24 mouse cellular contexts compared by ENCODE assay signal in genomic region chr19:6904846-6905245, GRCm38 (mm10). TPM values are rescaled to one million over a fixed set of nuclear protein-coding genes. Genes with fewer than 3 reads are reported as not detected.
DNase-seq lines count a peak whose midpoint lies in the region; ATAC-seq lines count a peak whose summit lies in the region.
"Had no signal": no experiment of that assay in that cellular context is flagged by ENCODE, and none has a peak within 500 bp of the region (broad histone marks: within the 10 kb centered on the region; RNA-seq: fewer than 3 reads in every experiment).

No protein-coding gene starts in this region.

- H3K4me1 ChIP-seq in heart, embryonic 11.5 days (ENCODE audit: control insufficient read depth, insufficient read depth, low read length) = peaks cover 9% of the 10 kb centered on the region
- peaks cover 23% of the 10 kb centered on the region for H3K4me1 ChIP-seq in kidney, embryonic 15.5 days

- DNase-seq in heart, adult 11 months = peak; percentile 87
- DNase-seq in kidney, adult 18-20 months = peak; percentile 77
- DNase-seq in kidney, adult 8-10 months = peak; percentile 90 to 92
- DNase-seq in kidney, postnatal 14 days = peak; percentile 85
- DNase-seq in layer of hippocampus, adult 11-12 months (ENCODE audit: low spot score) = no peak
- DNase-seq: adrenal gland, postnatal 14 days; B cell, adult 2 months; cerebellum, adult 11-12 months; cerebellum, adult 9-10 months; cerebellum, postnatal 25 days; gastrocnemius, postnatal 36 days; heart, adult 18-20 months; heart, postnatal 36 days had no signal

- WGBS in heart, embryonic 11.5 days (ENCODE audit: insufficient replicate concordance) = 78% methylated on average over 2 of the region's 2 CpGs
- 70% methylated on average over 2 of the region's 2 CpGs for WGBS in kidney, embryonic 15.5 days

- H3K27ac ChIP-seq in heart, embryonic 11.5 days (ENCODE audit: low read depth, low read length) = no peak overlapping the region
- no peak overlapping the region for H3K27ac ChIP-seq in kidney, embryonic 15.5 days
- H3K27ac ChIP-seq: embryonic facial prominence, embryonic 12.5 days; forebrain, embryonic 15.5 days had no signal

- ATAC-seq in heart, embryonic 11.5 days (replicated peaks; ENCODE audit: insufficient number of reproducible peaks, low FRiP score, low TSS enrichment) = no peak
- no peak for ATAC-seq in kidney, embryonic 15.5 days (replicated peaks; ENCODE audit: low FRiP score)
- no peak for ATAC-seq in megakaryocyte progenitor cell, adult 5-6 weeks (replicated peaks; ENCODE audit: poor library complexity)
- ATAC-seq: CD4-positive, CD25-positive, alpha-beta regulatory T cell, adult 4 months; forebrain, embryonic 15.5 days had no signal

- H3K9ac ChIP-seq in heart, embryonic 11.5 days (ENCODE audit: low read depth, low read length) = no peak overlapping the region
- H3K9ac ChIP-seq in kidney, embryonic 15.5 days = no peak overlapping the region
- H3K9ac ChIP-seq: embryonic facial prominence, embryonic 12.5 days; forebrain, embryonic 15.5 days; heart, embryonic 12.5 days had no signal

- H3K9me3 ChIP-seq in heart, embryonic 11.5 days (replicated peaks; ENCODE audit: control insufficient read depth, low read length) = no peaks in the 10 kb centered on the region; the same call in 1 of the 2 replicates
- peaks cover 7% of the 10 kb centered on the region; the same call in 1 of the 2 replicates for H3K9me3 ChIP-seq in kidney, embryonic 15.5 days (replicated peaks)
- H3K9me3 ChIP-seq: embryonic facial prominence, embryonic 12.5 days; forebrain, embryonic 15.5 days had no signal

- no peaks in the 10 kb centered on the region for H3K27me3 ChIP-seq in heart, embryonic 11.5 days (ENCODE audit: control insufficient read depth, insufficient read depth, low read length)
- H3K27me3 ChIP-seq in kidney, embryonic 15.5 days = no peaks in the 10 kb centered on the region
- H3K27me3 ChIP-seq: embryonic facial prominence, embryonic 12.5 days; forebrain, embryonic 15.5 days; heart, embryonic 12.5 days had no signal

- H3K36me3 ChIP-seq in heart, embryonic 11.5 days (ENCODE audit: control insufficient read depth, insufficient read depth, low read length) = peaks cover 10% of the 10 kb centered on the region
- H3K36me3 ChIP-seq in kidney, embryonic 15.5 days = peaks cover 34% of the 10 kb centered on the region

- H3K4me2 ChIP-seq in heart, embryonic 11.5 days = no peak overlapping the region
- H3K4me2 ChIP-seq in kidney, embryonic 15.5 days = no peak overlapping the region
- H3K4me2 ChIP-seq: embryonic facial prominence, embryonic 12.5 days; forebrain, embryonic 15.5 days; heart, embryonic 12.5 days had no signal

- H3K4me3 ChIP-seq in heart, embryonic 11.5 days (ENCODE audit: low read depth, low read length) = no peak overlapping the region
- no peak overlapping the region for H3K4me3 ChIP-seq in kidney, embryonic 15.5 days (replicated peaks)
- H3K4me3 ChIP-seq: embryonic facial prominence, embryonic 12.5 days; forebrain, embryonic 15.5 days; heart, embryonic 12.5 days had no signal

RNA-seq across cellular contexts. Expression of gene Trmt112, which starts 4.7 kb away (rescaled TPM):
- polyA plus RNA-seq in heart, embryonic 11.5 days (2014; fragmentation: Nextera tagmentation; extraction: Ambion mirVana) = 91.5 and 97.8 TPM in 2 replicates
- 148 and 167 TPM in 2 replicates for polyA plus RNA-seq in kidney, embryonic 15.5 days (2015; fragmentation: Nextera tagmentation; extraction: Ambion mirVana)
- 149 and 168 TPM in 2 replicates for total RNA-seq in megakaryocyte progenitor cell, adult 5-6 weeks (2015)
- total RNA-seq in megakaryocyte progenitor cell, adult 5-6 weeks (2017) = 229 and 256 TPM in 2 replicates

RNA-seq across cellular contexts. Expression of gene Prdx5, which starts 5.1 kb away (rescaled TPM):
- polyA plus RNA-seq in heart, embryonic 11.5 days (2014; fragmentation: Nextera tagmentation; extraction: Ambion mirVana) = 143 and 150 TPM in 2 replicates
- 268 and 275 TPM in 2 replicates for polyA plus RNA-seq in kidney, embryonic 15.5 days (2015; fragmentation: Nextera tagmentation; extraction: Ambion mirVana)
- total RNA-seq in megakaryocyte progenitor cell, adult 5-6 weeks (2015) = 310 and 346 TPM in 2 replicates
- 546 and 620 TPM in 2 replicates for total RNA-seq in megakaryocyte progenitor cell, adult 5-6 weeks (2017)

RNA-seq across cellular contexts. Expression of gene Esrra, which starts 16.8 kb away (rescaled TPM):
- 9.0 and 10.5 TPM in 2 replicates for polyA plus RNA-seq in heart, embryonic 11.5 days (2014; fragmentation: Nextera tagmentation; extraction: Ambion mirVana)
- 14.8 and 15.3 TPM in 2 replicates for polyA plus RNA-seq in kidney, embryonic 15.5 days (2015; fragmentation: Nextera tagmentation; extraction: Ambion mirVana)
- 8.5 and 10.2 TPM in 2 replicates for total RNA-seq in megakaryocyte progenitor cell, adult 5-6 weeks (2015)
- total RNA-seq in megakaryocyte progenitor cell, adult 5-6 weeks (2017) = 23.9 and 27.5 TPM in 2 replicates

RNA-seq across cellular contexts. Expression of gene Catsperz, which starts 20.3 kb away (rescaled TPM):
- polyA plus RNA-seq in heart, embryonic 11.5 days (2014; fragmentation: Nextera tagmentation; extraction: Ambion mirVana) = 1.9 and 3.9 TPM in 2 replicates
- 2.0 and 3.1 TPM in 2 replicates for polyA plus RNA-seq in kidney, embryonic 15.5 days (2015; fragmentation: Nextera tagmentation; extraction: Ambion mirVana)
- 1.3 and 2.1 TPM in 2 replicates for total RNA-seq in megakaryocyte progenitor cell, adult 5-6 weeks (2015)
- 0.67 and 0.98 TPM in 2 replicates for total RNA-seq in megakaryocyte progenitor cell, adult 5-6 weeks (2017)
- total RNA-seq: adrenal gland, postnatal 14 days; gastrocnemius, adult 8-10 months; gastrocnemius, postnatal 36 days; heart, adult 18-20 months; heart, postnatal 36 days had no signal
- polyA plus RNA-seq: CD4-positive, CD25-positive, alpha-beta regulatory T cell, adult 4 months; forebrain, embryonic 11.5 days; G1E; hindbrain, embryonic 11.5 days had no signal

RNA-seq across cellular contexts. Expression of gene Kcnk4, which starts 29.5 kb away (rescaled TPM):
- 0.17 and 0.46 TPM in 2 replicates for polyA plus RNA-seq in heart, embryonic 11.5 days (2014; fragmentation: Nextera tagmentation; extraction: Ambion mirVana)
- 0.14 and 0.45 TPM in 2 replicates for polyA plus RNA-seq in kidney, embryonic 15.5 days (2015; fragmentation: Nextera tagmentation; extraction: Ambion mirVana)
- total RNA-seq in megakaryocyte progenitor cell, adult 5-6 weeks (2015) = not detected in 2 replicates
- total RNA-seq in megakaryocyte progenitor cell, adult 5-6 weeks (2017) = not detected in 2 replicates
- total RNA-seq: G1E; gastrocnemius, adult 8-10 months; gastrocnemius, postnatal 36 days; heart, adult 18-20 months; heart, postnatal 36 days had no signal
- polyA plus RNA-seq: CD4-positive, CD25-positive, alpha-beta regulatory T cell, adult 4 months; forebrain, embryonic 11.5 days had no signal
